Mouse (Mus musculus): ENCODE measurements at regions not wholly inside any gene's neighbourhood (a gene's known extent, or its start where the extent isn't known, plus 50 kb on each side); places are given as distances from the start of the nearest gene placed in this dataset.

- DNase-seq, result no peak
These were observed 128.4 kb downstream of the Rpap3 start for GRCm38 (mm10) chr15:97577196-97577595.

- DNase-seq, result no peak
These were observed 133.0 kb downstream of the Rpap3 start for GRCm38 (mm10) chr15:97572639-97573038.

- DNase-seq, result no peak
These were observed 133.7 kb downstream of the Rpap3 start for GRCm38 (mm10) chr15:97571885-97572284.

GRCm38 (mm10) chr15:97560096-97560495, 145.5 kb downstream of the Rpap3 start:
- no peak for DNase-seq

- peak; percentile 6 for DNase-seq
These were observed 146.9 kb downstream of the Rpap3 start for GRCm38 (mm10) chr15:97558725-97559124.

- DNase-seq, result no peak
These were observed 157.3 kb downstream of the Rpap3 start for GRCm38 (mm10) chr15:97548354-97548753.

GRCm38 (mm10) chr15:97545034-97545433, 160.6 kb downstream of the Rpap3 start:
- DNase-seq, result no peak

GRCm38 (mm10) chr15:97541646-97542045, 164.0 kb downstream of the Rpap3 start:
- DNase-seq, result no peak

- no peak for DNase-seq
These were observed 169.5 kb downstream of the Rpap3 start for GRCm38 (mm10) chr15:97536145-97536544.

- DNase-seq, result peak; percentile 9
These were observed 170.7 kb downstream of the Rpap3 start for GRCm38 (mm10) chr15:97534878-97535277.

- DNase-seq, result peak; percentile 11
These were observed 171.9 kb downstream of the Rpap3 start for GRCm38 (mm10) chr15:97533553-97534291.

- no peak for DNase-seq
These were observed 173.2 kb downstream of the Rpap3 start for GRCm38 (mm10) chr15:97532346-97532910.

GRCm38 (mm10) chr15:97528291-97529050, 177.2 kb downstream of the Rpap3 start:
- DNase-seq, result no peak

- no peak for DNase-seq
These were observed 185.2 kb downstream of the Rpap3 start for GRCm38 (mm10) chr15:97520395-97520794.

- no peak for DNase-seq
These were observed 185.7 kb downstream of the Rpap3 start for GRCm38 (mm10) chr15:97519919-97520345.

GRCm38 (mm10) chr15:97517926-97518325, 187.7 kb downstream of the Rpap3 start:
- DNase-seq, result no peak

- DNase-seq, result no peak
These were observed 188.4 kb downstream of the Rpap3 start for GRCm38 (mm10) chr15:97517188-97517587.

GRCm38 (mm10) chr15:97515773-97516172, 189.9 kb downstream of the Rpap3 start:
- DNase-seq, result no peak

GRCm38 (mm10) chr15:97507656-97508306, 197.8 kb downstream of the Rpap3 start:
- DNase-seq, result peak; percentile 43

- no peak for DNase-seq
These were observed 198.4 kb downstream of the Rpap3 start for GRCm38 (mm10) chr15:97507176-97507575.

- peak; percentile 51 for DNase-seq
These were observed 199.9 kb downstream of the Rpap3 start for GRCm38 (mm10) chr15:97505715-97506114.

GRCm38 (mm10) chr15:97504325-97504724, 201.3 kb downstream of the Rpap3 start:
- no peak for DNase-seq

- DNase-seq, result peak; percentile 48
These were observed 203.6 kb downstream of the Rpap3 start for GRCm38 (mm10) chr15:97502056-97502455.
